Mouse (Mus musculus): Measurements from ENCODE around the gene Gramd1b. TPM values are rescaled to one million over a fixed set of nuclear protein-coding genes. Genes with fewer than 3 reads are reported as not detected.

Gene Gramd1b
- 27.0 and 32.1 TPM in 2 replicates for polyA plus RNA-seq (2021; fragmentation: Nextera tagmentation)
- long read RNA-seq, experiment 1, partial matches to known transcripts = 7 of 8 reads
- long read RNA-seq, experiment 1, other reads (novel, unspliced or antisense) = 1 of 8 reads
- long read RNA-seq, experiment 2, full-length matches to known transcripts = 2 of 31 reads
- long read RNA-seq, experiment 2, partial matches to known transcripts = 11 of 31 reads
- long read RNA-seq, experiment 2, other reads (novel, unspliced or antisense) = 18 of 31 reads

DNA sequence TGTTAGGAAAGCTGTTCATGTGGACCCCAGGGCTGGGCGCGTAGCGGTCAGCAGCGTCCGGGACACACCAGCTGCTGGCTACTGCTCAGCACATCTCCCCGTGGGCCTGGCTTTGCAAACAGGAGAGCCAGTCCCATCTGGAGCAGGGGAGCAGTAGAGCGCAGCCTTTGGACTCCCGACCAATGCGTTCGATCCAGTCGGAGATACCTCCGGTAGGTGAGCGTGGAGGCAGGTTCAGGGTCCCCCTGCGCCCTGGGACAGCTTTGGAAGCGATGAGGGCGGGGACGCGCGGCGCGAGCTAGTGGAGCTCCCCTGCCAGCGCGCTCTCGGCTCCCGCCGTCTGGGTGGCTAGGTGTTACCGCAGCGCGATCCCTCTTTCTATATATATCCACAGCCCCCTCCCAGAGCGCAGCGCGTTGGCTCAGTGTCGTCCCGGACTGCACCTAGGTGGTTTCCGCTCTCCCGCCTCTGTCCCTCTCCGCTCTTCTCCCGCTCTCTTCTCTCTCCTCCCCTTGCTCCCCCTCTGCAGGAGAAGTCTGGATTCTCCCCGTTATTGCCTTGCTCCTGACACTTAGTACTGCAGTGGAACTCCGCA, at the start of gene Gramd1b:
Gene Gramd1b (minus strand): TSS at position 357 of the 595 bp plus-strand sequence.

DNA sequence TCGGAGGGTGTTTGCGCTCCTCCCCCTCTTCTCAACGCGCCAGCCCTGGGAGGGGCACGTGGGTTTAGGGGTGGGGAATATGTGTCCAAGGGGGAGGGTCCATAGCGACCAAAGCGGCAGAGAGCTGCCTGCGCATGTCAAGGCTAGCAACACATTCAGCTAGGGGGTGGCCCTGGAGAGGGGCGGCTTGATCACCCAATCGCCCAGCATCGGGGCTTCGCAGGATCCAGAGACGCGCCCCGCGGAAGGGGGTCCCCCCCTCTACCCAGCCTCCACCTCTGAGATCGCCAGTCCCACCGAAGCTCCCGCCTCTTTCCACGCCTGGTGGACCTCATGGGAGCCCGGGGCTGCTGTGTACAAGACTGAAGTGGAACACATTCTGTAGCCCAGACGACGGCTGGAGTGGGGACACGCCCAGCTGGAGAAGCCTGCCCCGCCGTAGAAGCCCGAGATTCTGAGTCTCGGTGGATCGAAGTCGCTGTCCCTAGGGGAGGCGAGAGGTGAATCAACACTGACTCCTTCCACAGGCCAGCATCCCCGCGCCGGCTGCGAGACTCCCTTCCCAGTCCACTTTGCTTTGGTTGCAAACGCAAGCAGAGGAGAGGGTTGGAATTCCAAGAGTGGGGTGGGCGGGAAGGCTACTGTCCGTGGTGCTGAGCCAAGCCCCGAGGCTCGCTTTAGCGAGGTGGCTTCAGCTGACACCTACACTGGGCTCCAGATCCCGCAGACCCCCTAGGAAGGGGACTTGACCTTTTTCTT, 261.9 kb downstream of the Gramd1b start, which contains the start of gene Scn3b:
Gene Scn3b (plus strand): TSS at position 115 of the 759 bp plus-strand sequence.

Other genes with a start within 250 kb of the Gramd1b start
- gene Gm21915, start 139.2 kb upstream of the Gramd1b start, polyA plus RNA-seq (2021; fragmentation: Nextera tagmentation) = not detected in 2 replicates
- gene Clmp, start 154.6 kb upstream of the Gramd1b start, polyA plus RNA-seq (2021; fragmentation: Nextera tagmentation) = 2.8 and 3.0 TPM in 2 replicates